In the genomic region with DNA sequence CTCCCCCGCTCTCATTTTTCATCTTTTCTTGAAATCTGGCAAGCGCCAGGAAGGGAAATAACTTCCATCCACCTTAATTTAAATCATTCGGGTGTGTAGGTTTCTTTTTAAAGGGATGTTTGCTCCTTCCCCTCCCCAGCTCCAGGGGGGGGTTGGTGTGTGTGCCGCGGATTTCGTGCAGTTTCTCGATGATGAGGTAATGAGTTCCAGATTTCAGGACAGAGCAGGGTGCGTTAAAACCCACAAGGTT, we compare ENCODE assay signal across 7 mouse cellular contexts. TPM values are rescaled to one million over a fixed set of nuclear protein-coding genes. Genes with fewer than 3 reads are reported as not detected.
DNase-seq lines count a peak whose midpoint lies in the region; ATAC-seq lines count a peak whose summit lies in the region.

No protein-coding gene starts in this region.

- peak overlapping the region; percentile 80 for H3K9ac ChIP-seq in lung, embryonic 15.5 days
- peak overlapping the region; percentile 82 for H3K9ac ChIP-seq in intestine, embryonic 15.5 days

- no peak for DNase-seq in lung, adult 18-20 months
- peak; percentile 90 for DNase-seq in embryonic facial prominence, embryonic 10.5 days (ENCODE audit: low spot score)
- DNase-seq in neural tube, embryonic 10.5 days (ENCODE audit: extremely low spot score, low spot score), result peak; percentile 74
- DNase-seq in layer of hippocampus, postnatal 25 days (ENCODE audit: extremely low spot score in 1 of 2, low spot score in 1 of 2), result no peak
- DNase-seq in kidney, adult 9 months, result no peak

- peaks cover 17% of the 10 kb centered on the region; the same call in 1 of the 2 replicates for H3K4me1 ChIP-seq in lung, embryonic 15.5 days
- H3K4me1 ChIP-seq in embryonic facial prominence, embryonic 10.5 days, result peaks cover 46% of the 10 kb centered on the region
- H3K4me1 ChIP-seq in intestine, embryonic 15.5 days (replicated peaks), result peaks cover 20% of the 10 kb centered on the region; the same call in 1 of the 2 replicates

- no peak for ATAC-seq in lung, embryonic 15.5 days (ENCODE audit: borderline replicate concordance, extremely low read depth, low FRiP score, low TSS enrichment)
- no peak for ATAC-seq in intestine, embryonic 15.5 days

- 0% methylated on average over 8 of the region's 8 CpGs for WGBS in lung, embryonic 15.5 days
- 0% methylated on average over 8 of the region's 8 CpGs for WGBS in embryonic facial prominence, embryonic 10.5 days
- under 1% methylated on average over 8 of the region's 8 CpGs for WGBS in intestine, embryonic 15.5 days

- no peaks in the 10 kb centered on the region for H3K9me3 ChIP-seq in lung, embryonic 15.5 days
- H3K9me3 ChIP-seq in embryonic facial prominence, embryonic 10.5 days, result no peaks in the 10 kb centered on the region
- H3K9me3 ChIP-seq in intestine, embryonic 15.5 days, result no peaks in the 10 kb centered on the region

- peak overlapping the region; percentile 80 for H3K4me3 ChIP-seq in lung, embryonic 15.5 days
- peak overlapping the region; percentile 86 for H3K4me3 ChIP-seq in embryonic facial prominence, embryonic 10.5 days
- peak overlapping the region; percentile 67 for H3K4me3 ChIP-seq in intestine, embryonic 15.5 days (replicated peaks)

- H3K36me3 ChIP-seq in lung, embryonic 15.5 days, result peaks cover 9% of the 10 kb centered on the region
- H3K36me3 ChIP-seq in embryonic facial prominence, embryonic 10.5 days (replicated peaks), result peaks cover 22% of the 10 kb centered on the region
- H3K36me3 ChIP-seq in intestine, embryonic 15.5 days, result no peaks in the 10 kb centered on the region

- H3K4me2 ChIP-seq in lung, embryonic 15.5 days, result peak overlapping the region; percentile 88
- H3K4me2 ChIP-seq in intestine, embryonic 15.5 days (replicated peaks), result peak overlapping the region; percentile 84

- H3K27ac ChIP-seq in lung, embryonic 15.5 days, result peak overlapping the region; percentile 99
- H3K27ac ChIP-seq in embryonic facial prominence, embryonic 10.5 days (replicated peaks), result peak overlapping the region; percentile 99
- peak overlapping the region; percentile 99 for H3K27ac ChIP-seq in intestine, embryonic 15.5 days

- H3K27me3 ChIP-seq in lung, embryonic 15.5 days, result no peaks in the 10 kb centered on the region
- no peaks in the 10 kb centered on the region for H3K27me3 ChIP-seq in embryonic facial prominence, embryonic 10.5 days (replicated peaks; ENCODE audit: low read depth, poor library complexity, severe bottlenecking)
- no peaks in the 10 kb centered on the region for H3K27me3 ChIP-seq in intestine, embryonic 15.5 days (replicated peaks)

RNA-seq across cellular contexts. Expression of a gene that starts 2.0 kb away (rescaled TPM):
- 139 and 147 TPM in 2 replicates for polyA plus RNA-seq in lung, embryonic 15.5 days (2015; fragmentation: Nextera tagmentation; extraction: Ambion mirVana)
- polyA plus RNA-seq in embryonic facial prominence, embryonic 10.5 days (2016; fragmentation: Nextera tagmentation; extraction: Ambion mirVana), result 114 and 119 TPM in 2 replicates
- 95.8 and 107 TPM in 2 replicates for polyA plus RNA-seq in intestine, embryonic 15.5 days (2015; fragmentation: Nextera tagmentation; extraction: Ambion mirVana)
- 10 to 100 TPM; 37.2 to 40.8 TPM for total RNA-seq in layer of hippocampus, postnatal 25 days (2021)

Comparison
In these comparisons a context has a peak if more than half of its experiments do, and no peak if none do; other contexts are left out.
1. DNase-seq: peak in embryonic facial prominence, embryonic 10.5 days (single experiment) and neural tube, embryonic 10.5 days (single experiment); none in lung, adult 18-20 months (0 of 2), layer of hippocampus, postnatal 25 days (0 of 2) and kidney, adult 9 months (single experiment).
2. Peak in every context shown above with its lines, with median percentiles within 50 percentile points of each other: H3K27ac ChIP-seq and H3K4me3 ChIP-seq.